Mouse (Mus musculus) hindlimb bud, embryonic 11.5 days (tissue): ENCODE measurements around the gene Wdr53.
"Not testable (repeated sequence)": the region's sequence is repeated elsewhere in the genome, so short reads cannot be mapped to it uniquely, and the experiment has no call there.

Experiments used
- DNase-seq: peaks from one replicate; pipeline ENCODE4 v3.0.0-alpha.2; 2012; ENCODE audit warnings: low read depth, low spot score; ENCODE audit errors: extremely low spot score

The Wdr53 gene

DNA sequence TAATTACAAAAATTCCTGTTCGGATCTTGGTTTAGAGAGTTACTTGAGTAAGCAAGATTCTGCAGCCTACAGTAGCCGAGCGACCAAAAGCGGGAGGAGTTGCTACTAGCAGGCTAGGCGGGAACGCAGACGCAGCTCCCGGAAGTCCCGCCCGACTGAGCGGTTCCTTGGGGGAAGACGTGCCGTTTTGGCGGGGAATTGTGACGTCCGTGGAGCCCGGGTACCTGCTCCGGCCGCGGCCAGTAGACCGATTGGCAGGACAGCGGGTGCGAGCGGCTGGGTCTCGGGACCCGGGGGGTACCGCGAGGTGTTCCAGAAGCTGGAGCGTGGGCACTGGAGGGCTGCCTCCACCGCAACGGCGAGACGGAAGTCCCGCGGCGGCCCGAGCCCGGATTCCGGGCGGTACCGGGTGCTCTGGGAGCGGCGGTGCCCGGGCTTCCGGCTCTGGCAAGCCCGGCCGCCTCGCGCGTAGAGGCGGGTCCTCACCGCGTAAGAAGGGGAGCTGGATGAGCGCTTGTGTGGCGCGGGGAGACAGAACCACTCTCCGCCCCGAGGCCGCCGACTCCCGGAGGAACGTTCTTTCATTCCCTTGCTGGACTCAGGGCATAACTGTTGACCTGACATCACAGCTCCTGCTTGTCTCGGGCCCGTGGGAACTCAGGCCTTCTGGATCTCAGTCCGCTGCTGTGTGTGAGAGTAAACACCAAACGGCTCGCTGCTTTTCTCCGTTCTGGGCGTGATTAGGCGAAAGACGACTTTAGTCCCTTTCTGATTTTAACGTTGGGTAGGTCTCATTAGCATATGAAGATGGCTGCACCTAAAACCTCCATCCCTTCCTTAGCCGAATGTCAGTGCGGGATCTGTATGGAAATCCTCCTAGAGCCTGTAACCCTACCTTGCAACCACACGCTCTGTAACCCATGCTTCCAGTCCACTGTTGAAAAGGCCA is 30.6 kb downstream of the Wdr53 start, which contains the start of gene Rnf168:
Gene Rnf168 (plus strand): TSS at position 152 of the 949 bp plus-strand sequence.
- DNase-seq = peak; percentile 64

DNA sequence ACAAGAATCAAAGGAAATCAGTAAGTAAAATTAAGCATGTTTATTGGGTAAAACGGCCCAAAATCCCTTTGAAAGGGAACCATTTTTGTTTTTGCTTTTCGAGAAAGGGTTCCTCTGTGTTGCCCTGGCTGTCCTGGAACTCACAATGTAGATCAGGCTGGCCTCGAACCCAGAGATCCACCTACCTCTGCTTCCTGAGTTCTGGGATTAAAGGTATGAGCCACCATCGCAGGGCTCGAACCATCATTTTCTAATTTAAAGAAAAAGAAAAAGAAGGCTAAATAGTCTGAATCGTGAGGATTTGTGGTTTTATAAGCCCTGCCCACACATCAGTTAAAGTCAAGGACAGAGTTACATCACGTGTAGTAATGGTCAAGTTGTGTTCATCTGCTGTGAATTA is 31.4 kb downstream of the Wdr53 start:
- DNase-seq = no peak

DNA sequence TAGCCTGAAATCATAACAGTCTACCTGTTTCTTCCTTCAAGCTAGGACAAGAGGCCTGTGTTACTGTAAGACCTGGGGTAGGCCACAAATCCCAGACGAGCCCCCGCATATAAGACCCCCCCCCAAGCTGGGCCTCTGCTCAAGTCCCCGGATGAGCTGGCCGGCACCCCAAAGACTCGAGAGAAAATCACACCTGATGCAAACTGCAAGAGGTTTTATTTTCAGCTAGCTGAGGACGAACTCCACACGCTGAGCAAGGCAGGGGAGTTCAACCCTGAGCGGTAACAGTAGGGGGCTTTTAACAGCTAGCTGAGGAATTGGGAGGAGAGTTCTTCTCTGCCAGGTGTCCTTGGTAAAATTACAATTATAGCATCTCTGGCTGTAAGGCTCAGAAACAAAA is 33.2 kb downstream of the Wdr53 start:
- DNase-seq = no peak

DNA sequence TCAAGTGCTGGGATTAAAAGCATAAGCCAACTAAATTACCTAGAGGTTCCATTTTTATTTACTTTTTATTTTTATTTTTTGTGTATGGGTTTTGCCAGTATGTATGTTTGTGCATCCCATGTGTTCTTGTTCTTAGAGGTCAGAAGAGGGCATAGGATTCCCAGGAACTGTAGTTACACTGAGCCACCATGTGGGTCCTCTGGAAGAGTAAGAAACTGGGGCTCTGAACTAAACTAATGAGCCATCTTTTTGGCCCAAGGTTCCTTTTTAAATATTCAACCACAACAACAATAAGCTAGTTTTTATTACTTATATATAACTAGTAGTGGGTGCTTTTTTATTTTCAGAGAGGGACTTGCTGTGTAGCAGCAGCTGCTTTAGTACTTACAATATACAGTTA is 35.6 kb downstream of the Wdr53 start:
- no peak for DNase-seq

DNA sequence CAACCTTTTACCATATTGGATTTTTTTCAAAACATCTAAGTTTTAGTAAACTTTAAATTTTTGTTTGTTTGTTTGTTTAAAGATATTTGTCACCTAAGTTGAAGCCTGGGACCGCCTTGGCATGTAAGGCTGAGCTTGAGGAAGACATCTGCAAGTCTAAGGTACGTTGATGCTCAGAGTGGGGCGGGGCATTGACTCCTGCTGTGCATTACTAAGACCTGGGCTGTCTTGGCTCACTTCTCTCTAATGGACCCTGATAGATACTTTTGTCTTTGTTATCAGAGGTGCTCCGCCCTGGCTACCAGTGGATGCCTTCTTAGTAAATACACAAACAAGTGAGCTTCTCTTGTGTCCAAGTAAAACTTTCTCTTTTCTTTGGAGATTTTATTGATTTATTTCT is 44.8 kb downstream of the Wdr53 start:
- DNase-seq = no peak

DNA sequence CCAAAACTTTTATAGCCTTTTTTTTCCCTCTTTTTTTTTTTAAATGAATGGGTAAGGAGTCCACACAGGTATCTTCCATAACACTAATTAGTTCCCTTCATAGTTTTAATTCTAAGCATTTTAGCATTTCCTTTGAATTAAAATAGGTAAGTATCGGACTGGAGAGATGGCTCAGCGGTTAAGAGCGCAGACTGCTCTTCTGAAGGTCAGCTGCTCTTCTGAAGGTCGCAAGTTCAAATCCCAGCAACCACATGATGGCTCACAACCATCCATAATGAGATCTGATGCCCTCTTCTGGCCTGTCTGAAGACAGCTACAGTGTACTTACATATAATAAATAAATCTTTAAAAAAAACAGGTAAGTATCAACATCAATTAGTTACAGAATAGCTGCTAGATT is 52.6 kb downstream of the Wdr53 start:
- DNase-seq = not testable (repeated sequence)

DNA sequence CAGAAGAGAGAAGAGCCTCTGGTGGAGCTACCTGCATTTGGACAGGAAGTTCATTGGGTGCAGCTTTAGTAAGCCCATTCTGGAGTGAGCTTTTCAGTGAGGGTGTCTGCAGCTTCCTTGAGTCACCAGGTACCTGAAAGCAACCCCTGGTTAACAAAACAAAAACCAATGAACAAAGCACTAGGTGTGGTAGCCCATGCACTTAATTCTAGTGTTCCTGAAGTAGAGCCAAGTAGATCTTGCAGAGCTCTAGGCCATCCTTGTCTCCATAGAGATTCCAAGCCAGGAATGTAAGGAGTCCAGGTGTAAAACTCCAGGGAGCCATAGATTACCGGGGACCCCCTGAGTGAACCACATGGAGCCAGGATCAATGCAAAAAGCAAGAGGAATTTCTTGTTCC is 56.0 kb downstream of the Wdr53 start:
- no peak for DNase-seq

DNA sequence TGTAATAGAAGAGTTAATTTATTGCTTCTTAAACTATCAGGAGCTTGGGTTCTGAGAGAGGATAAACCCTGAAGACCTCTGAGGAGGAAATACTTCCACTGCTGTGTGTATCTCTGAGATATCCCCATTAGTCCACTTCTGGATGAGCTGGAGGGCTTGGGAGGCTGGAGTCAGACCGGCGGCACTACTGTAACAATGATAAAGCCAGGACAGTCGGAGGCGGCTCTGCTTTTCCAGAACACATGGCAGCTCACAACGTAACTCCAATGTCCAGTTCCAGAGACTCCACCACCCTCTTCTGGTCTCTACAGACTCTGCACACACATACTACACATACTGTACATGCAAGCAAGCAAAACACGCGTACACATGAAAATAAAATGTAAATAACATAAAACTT is 56.9 kb downstream of the Wdr53 start:
- no peak for DNase-seq
